8 mouse cellular contexts compared by ENCODE assay signal in genomic region chr10:99203577-99204487, GRCm38 (mm10). TPM values are rescaled to one million over a fixed set of nuclear protein-coding genes. Genes with fewer than 3 reads are reported as not detected.
DNase-seq lines count a peak whose midpoint lies in the region; ATAC-seq lines count a peak whose summit lies in the region.

No protein-coding gene starts in this region.

- WGBS in heart, embryonic 14.5 days, result 1% methylated on average over 29 of the region's 29 CpGs

- ATAC-seq in common myeloid progenitor, adult 5-6 weeks (replicated peaks; ENCODE audit: low read depth, poor library complexity, severe bottlenecking), result peak; percentile 55
- ATAC-seq in heart, embryonic 14.5 days (ENCODE audit: insufficient number of reproducible peaks, insufficient read depth, low FRiP score, low read depth), result peak; percentile 73
- peak; percentile 37 for ATAC-seq in megakaryocyte progenitor cell, adult 5-6 weeks (replicated peaks; ENCODE audit: poor library complexity)
- ATAC-seq in erythroid progenitor cell, adult 5-6 weeks (replicated peaks; ENCODE audit: low FRiP score, poor library complexity, severe bottlenecking), result no peak

- DNase-seq in adrenal gland, adult 18-20 months (ENCODE audit: low spot score in 2 of 2), result peak; percentile 32 to 41
- no peak for DNase-seq in adrenal gland, adult 8-10 months
- DNase-seq in kidney, postnatal 25 days, result peak; percentile 54 to 63
- DNase-seq in yolk sac, embryonic 10.5 days (ENCODE audit: low spot score), result peak; percentile 66

- H3K27ac ChIP-seq in heart, embryonic 14.5 days (replicated peaks in 1 of 2; ENCODE audit: control insufficient read depth in 1 of 2, insufficient read depth in 1 of 2, low read depth in 2 of 2, low read length in 2 of 2), result peak overlapping the region; percentile 80 to 86

- H3K27me3 ChIP-seq in heart, embryonic 14.5 days (ENCODE audit: control insufficient read depth, insufficient read depth, low read length), result no peaks in the 10 kb centered on the region

- H3K36me3 ChIP-seq in heart, embryonic 14.5 days (ENCODE audit: control insufficient read depth, insufficient read depth, low read length), result no peaks in the 10 kb centered on the region

- peak overlapping the region; percentile 70 for H3K9ac ChIP-seq in heart, embryonic 14.5 days (ENCODE audit: low read length)

- H3K4me1 ChIP-seq in heart, embryonic 14.5 days (ENCODE audit: control insufficient read depth in 2 of 2, insufficient read depth in 2 of 2, low read length in 2 of 2), result peaks cover 4 to 9% of the 10 kb centered on the region in 2 experiments; a peak in 3 of 4 replicates

- peak overlapping the region; percentile 36 to 45 for H3K4me3 ChIP-seq in heart, embryonic 14.5 days (ENCODE audit: control insufficient read depth in 1 of 2, insufficient read depth in 1 of 2, low read depth in 1 of 2, low read length in 2 of 2)

- H3K9me3 ChIP-seq in heart, embryonic 14.5 days (ENCODE audit: control insufficient read depth, low read length), result no peaks in the 10 kb centered on the region

- H3K4me2 ChIP-seq in heart, embryonic 14.5 days (ENCODE audit: low read length), result peak overlapping the region; percentile 62

RNA-seq across cellular contexts. Expression of gene Dusp6, which starts 59.2 kb away (rescaled TPM):
- 100 to 1,000 TPM; 102 to 235 TPM for total RNA-seq in adrenal gland, adult 18-20 months (2021)
- 100 to 1,000 TPM in 3 of 4 experiments, 10 to 100 TPM in 1; 88.6 to 238 (median 129) TPM for total RNA-seq in adrenal gland, adult 8-10 months (2022)
- 28.8 and 37.5 TPM in 2 replicates for total RNA-seq in common myeloid progenitor, adult 5-6 weeks (2017)
- 42.4 and 43.4 TPM in 2 replicates for polyA plus RNA-seq in heart, embryonic 14.5 days (2014; fragmentation: Nextera tagmentation; extraction: Ambion mirVana)
- total RNA-seq in megakaryocyte progenitor cell, adult 5-6 weeks (2015), result 23.6 and 24.7 TPM in 2 replicates
- 19.7 and 19.9 TPM in 2 replicates for total RNA-seq in megakaryocyte progenitor cell, adult 5-6 weeks (2017)
- total RNA-seq in erythroid progenitor cell, adult 5-6 weeks (2015; ENCODE audit: low replicate concordance), result 8.4 and 27.0 TPM in 2 replicates
- 5.5 and 6.5 TPM in 2 replicates for total RNA-seq in erythroid progenitor cell, adult 5-6 weeks (2017; ENCODE audit: low replicate concordance)
